Mouse (Mus musculus) lung, postnatal 0 days (tissue): ENCODE results near the gene Tigd3. TPM values are rescaled to one million over a fixed set of nuclear protein-coding genes. Genes with fewer than 3 reads are reported as not detected.
A peak's percentile ranks its signal among the peaks of the same experiment; 100 is the strongest.

Experiments used
- ATAC-seq: fragments of 200-750 bp; cut with Nextera tagmentation; 2 replicates; pipeline ENCODE4 v1.8.0; 2017; ENCODE audit warnings: moderate library complexity
- DNase-seq: peaks from one replicate; pipeline ENCODE4 v3.0.0-alpha.2; 2016; ENCODE audit warnings: low spot score
- H3K27ac ChIP-seq: fragments of 300-500 bp; sonication (generic); 2 replicates; pipeline ENCODE4 v1.5.1; 2014; ENCODE audit warnings: antibody characterized with exemption, mild to moderate bottlenecking, low read length, mixed read lengths
- H3K27me3 ChIP-seq: fragments of 300-500 bp; sonication (generic); replicated peaks from 2 replicates; pipeline ENCODE4 v1.6.1; 2014; ENCODE audit warnings: low read length, mixed read lengths; ENCODE audit not compliant: insufficient read depth
- H3K36me3 ChIP-seq: fragments of 300-500 bp; sonication (generic); 2 replicates; pipeline ENCODE4 v1.6.1; 2014; ENCODE audit warnings: low read length, mixed read lengths; ENCODE audit not compliant: insufficient read depth
- H3K4me1 ChIP-seq: fragments of 300-500 bp; sonication (generic); 2 replicates; pipeline ENCODE4 v1.6.1; 2014; ENCODE audit warnings: antibody characterized with exemption, low read depth, low read length, mixed read lengths; ENCODE audit not compliant: insufficient read depth
- H3K4me2 ChIP-seq: fragments of 300-500 bp; sonication (generic); replicated peaks from 2 replicates; pipeline ENCODE4 v1.6.1; 2014; ENCODE audit warnings: low read depth, mild to moderate bottlenecking, low read length, moderate library complexity, mixed read lengths
- H3K4me3 ChIP-seq: fragments of 300-500 bp; sonication (generic); 2 replicates; pipeline ENCODE4 v1.5.1; 2014; ENCODE audit warnings: low read depth, low read length
- H3K9ac ChIP-seq: fragments of 300-500 bp; sonication (generic); replicated peaks from 2 replicates; pipeline ENCODE4 v1.6.1; 2014; ENCODE audit warnings: low read depth, mild to moderate bottlenecking
- H3K9me3 ChIP-seq: fragments of 300-500 bp; sonication (generic); 2 replicates; pipeline ENCODE4 v1.6.1; 2016; ENCODE audit warnings: low read length, mixed read lengths
- CTCF ChIP-seq: IDR thresholded peaks from 2 replicates; pipeline ENCODE4 v1.5.1; 2016; ENCODE audit warnings: antibody characterized with exemption, mild to moderate bottlenecking
- EP300 ChIP-seq: IDR thresholded peaks from 2 replicates; pipeline ENCODE4 v1.6.1; 2016; ENCODE audit warnings: antibody characterized with exemption, mild to moderate bottlenecking, control low read depth
- WGBS: fragments of 180-500 bp; shearing (Covaris S2); extraction: QIAGEN DNeasy Blood & Tissue Kit; methylation state at CpG from one replicate; pipeline ENCODE4 v1.1.7; 2014; 5-methylcytosine and 5-hydroxymethylcytosine counted together
- polyA plus RNA-seq: library from polyadenylated mRNA; unstranded; fragments of >200 nt; fragmentation: Nextera tagmentation; extraction: Ambion mirVana; gene quantifications from 2 replicates; pipeline ENCODE4 v1.2.1, GENCODE M21; 2015

The Tigd3 gene
- polyA plus RNA-seq, 1 experiment from 2014 or later = 1.3 TPM

DNA sequence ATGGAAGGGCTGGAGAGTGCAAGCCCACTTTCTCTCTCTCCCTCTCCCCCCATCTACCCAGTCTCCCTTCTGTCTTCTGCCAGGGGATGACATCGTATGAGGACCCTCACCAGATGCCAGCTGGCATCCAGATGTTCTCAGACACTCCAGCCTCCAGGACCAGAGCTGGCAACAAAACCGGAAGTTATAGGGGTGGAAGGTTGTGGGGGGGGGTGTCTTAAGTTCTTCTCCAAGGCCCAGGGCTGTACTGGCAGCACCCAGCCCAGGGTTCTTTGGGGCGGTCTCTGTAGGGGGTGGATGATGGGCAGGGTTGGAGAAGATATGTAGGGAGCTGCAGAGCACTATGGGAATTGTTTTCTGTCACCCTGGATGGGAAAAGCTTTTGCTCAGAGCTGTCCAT lies 34.6 kb upstream of the Tigd3 start:
- WGBS = 42% methylated on average over 3 of the region's 3 CpGs
- peak; percentile 21 for DNase-seq
- no peaks in the 10 kb centered on the region for H3K9me3 ChIP-seq

GRCm38 (mm10) chr19:5928104-5928503 lies 34.2 kb upstream of the Tigd3 start:
- 61% methylated on average over 6 of the region's 6 CpGs for WGBS
- TF ChIP-seq CTCF (no peak), EP300 (no peak)
- no peak overlapping the region for H3K27ac ChIP-seq
- H3K4me1 ChIP-seq = peaks cover 31% of the 10 kb centered on the region
- H3K27me3 ChIP-seq = no peaks in the 10 kb centered on the region
- H3K9me3 ChIP-seq = no peaks in the 10 kb centered on the region
- H3K36me3 ChIP-seq = no peaks in the 10 kb centered on the region
- H3K4me2 ChIP-seq = no peak overlapping the region
- no peak overlapping the region for H3K4me3 ChIP-seq
- H3K9ac ChIP-seq = no peak overlapping the region
- ATAC-seq = no peak
- DNase-seq = no peak

More for the DNA sequence above, 34.6 kb upstream of the Tigd3 start:
- Histone ChIP-seq H3K27me3 (no peaks in the 10 kb centered on the region), H3K27ac (peak overlapping the region; percentile 86; the same call in 1 of the 2 replicates), H3K9ac (no peak overlapping the region), H3K4me2 (no peak overlapping the region), H3K4me1 (peaks cover 29% of the 10 kb centered on the region), H3K4me3 (no peak overlapping the region), H3K36me3 (no peaks in the 10 kb centered on the region)
- TF ChIP-seq CTCF (no peak), EP300 (no peak)
- ATAC-seq = no peak

GRCm38 (mm10) chr19:5927532-5927931 lies 33.6 kb upstream of the Tigd3 start:
- no peak overlapping the region for H3K4me2 ChIP-seq
- ATAC-seq = no peak
- no peak for DNase-seq
- H3K9ac ChIP-seq = no peak overlapping the region
- H3K36me3 ChIP-seq = no peaks in the 10 kb centered on the region
- TF ChIP-seq CTCF = no peak
- TF ChIP-seq EP300 = no peak
- no peaks in the 10 kb centered on the region for H3K9me3 ChIP-seq
- H3K27me3 ChIP-seq = no peaks in the 10 kb centered on the region
- peaks cover 31% of the 10 kb centered on the region for H3K4me1 ChIP-seq
- H3K4me3 ChIP-seq = no peak overlapping the region
- no peak overlapping the region for H3K27ac ChIP-seq
- 79% methylated on average over 8 of the region's 8 CpGs for WGBS

- TF ChIP-seq CTCF (no peak), EP300 (no peak)
- no peak overlapping the region for H3K27ac ChIP-seq
- no peak overlapping the region for H3K4me3 ChIP-seq
- H3K36me3 ChIP-seq = no peaks in the 10 kb centered on the region
- no peak overlapping the region for H3K9ac ChIP-seq
- no peaks in the 10 kb centered on the region for H3K9me3 ChIP-seq
- ATAC-seq (no peak), DNase-seq (no peak)
- no peak overlapping the region for H3K4me2 ChIP-seq
- H3K4me1 ChIP-seq = peaks cover 31% of the 10 kb centered on the region
- 75% methylated on average over 11 of the region's 11 CpGs for WGBS
- no peaks in the 10 kb centered on the region for H3K27me3 ChIP-seq
These were observed 33.1 kb upstream of the Tigd3 start for GRCm38 (mm10) chr19:5927026-5927425.

- 23% methylated on average over 11 of the region's 11 CpGs for WGBS
- Histone ChIP-seq H3K36me3 (no peaks in the 10 kb centered on the region), H3K4me2 (peak overlapping the region; percentile 93), H3K27ac (peak overlapping the region; percentile 94), H3K9ac (0 out of 2 replicates have a peak overlapping the region, but pooled peaks have one; percentile 19), H3K4me1 (peaks cover 37% of the 10 kb centered on the region), H3K4me3 (peak overlapping the region; percentile 71), H3K27me3 (no peaks in the 10 kb centered on the region), H3K9me3 (no peaks in the 10 kb centered on the region)
- DNase-seq = peak; percentile 35
- no peak for ATAC-seq
- TF ChIP-seq EP300 (no peak; the same call in 1 of the 2 replicates), CTCF (no peak)
These were observed 31.4 kb upstream of the Tigd3 start for GRCm38 (mm10) chr19:5925311-5925855.

GRCm38 (mm10) chr19:5924713-5925093 lies 30.8 kb upstream of the Tigd3 start, which contains the start of gene Cdc42ep2:
Gene Cdc42ep2, minus strand, starts transcription at chr19:5924816.
- TF ChIP-seq CTCF (no peak), EP300 (no peak)
- Histone ChIP-seq H3K9ac (peak within 1 kb of the TSS; percentile 78), H3K4me1 (peaks cover 32% of the 10 kb centered on the region), H3K27me3 (no peaks in the 10 kb centered on the region), H3K27ac (peak within 1 kb of the TSS; percentile 94), H3K9me3 (no peaks in the 10 kb centered on the region), H3K36me3 (no peaks in the 10 kb centered on the region), H3K4me3 (peak within 1 kb of the TSS; percentile 71), H3K4me2 (peak within 1 kb of the TSS; percentile 93)
- peak; percentile 99 for DNase-seq
- ATAC-seq = peak; percentile 92
- 0% methylated on average over 17 of the region's 18 CpGs for WGBS
